Mouse (Mus musculus) yolk sac, embryonic 10.5 days (tissue): Measurements from ENCODE around the gene Pdia5.

Source experiments
- DNase-seq: peaks from one replicate; pipeline ENCODE4 v3.0.0-alpha.2; 2017; ENCODE audit warnings: low spot score

Gene Pdia5

DNA sequence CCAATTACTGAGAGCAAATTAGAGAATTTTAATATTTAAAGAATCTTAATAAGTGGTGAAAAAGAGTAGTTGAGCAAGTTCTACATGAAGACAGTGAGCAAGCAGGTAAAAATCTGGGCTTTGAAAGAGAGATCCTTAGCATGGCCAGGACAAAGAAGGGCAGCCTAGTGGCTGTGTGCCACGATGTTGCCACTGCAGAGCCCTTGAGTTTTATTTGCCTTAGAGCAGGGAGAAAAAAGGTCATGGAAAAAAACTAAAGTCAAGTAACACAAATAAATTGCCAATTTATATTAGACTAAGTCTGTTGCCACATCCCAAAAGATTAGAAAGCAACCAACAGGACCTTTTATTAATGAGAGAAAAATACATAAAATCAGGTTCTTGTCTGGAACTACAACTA is 133.2 kb downstream of the Pdia5 start:
- no peak for DNase-seq
